Mouse (Mus musculus) frontal cortex, postnatal 36 days (tissue): ENCODE data around the gene Sp3.
A peak's percentile ranks its signal among the peaks of the same experiment; 100 is the strongest.
"Not testable (repeated sequence)": the region's sequence is repeated elsewhere in the genome, so short reads cannot be mapped to it uniquely, and the experiment has no call there.

Source experiments
- DNase-seq, 2 experiments: peaks; one replicate each; pipeline ENCODE4 v3.0.0; 2022; ENCODE audit warnings: low spot score in 2 of 2

Gene Sp3

GRCm38 (mm10) chr2:72992497-72992896 is 12.3 kb upstream of the Sp3 start:
- no peak for DNase-seq

- DNase-seq = not testable (repeated sequence)
These were observed 8.7 kb upstream of the Sp3 start for GRCm38 (mm10) chr2:72988945-72989344.

DNA sequence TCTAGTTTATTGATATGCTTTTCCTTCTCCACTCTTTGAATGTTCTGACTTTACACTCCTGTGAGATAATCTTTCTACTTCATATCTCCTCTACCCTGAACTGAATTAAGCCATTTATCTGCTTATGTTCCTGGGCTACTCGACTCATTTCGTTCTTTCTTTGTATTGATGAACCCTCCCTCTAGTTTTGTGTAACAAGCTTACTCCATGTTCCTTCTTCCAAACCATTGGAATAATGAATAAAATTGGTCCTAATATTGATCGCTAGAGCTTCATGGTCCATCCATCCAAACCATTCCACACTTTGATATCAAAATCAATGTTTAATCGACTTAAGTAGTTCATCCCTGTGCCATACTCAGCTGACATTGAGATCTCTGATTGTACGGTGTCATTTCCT is 6.4 kb upstream of the Sp3 start, which contains the start of gene Gm11084:
Gene Gm11084, minus strand, starts transcription at position 101 of the 400 bp plus-strand sequence.
- DNase-seq = no peak

DNA sequence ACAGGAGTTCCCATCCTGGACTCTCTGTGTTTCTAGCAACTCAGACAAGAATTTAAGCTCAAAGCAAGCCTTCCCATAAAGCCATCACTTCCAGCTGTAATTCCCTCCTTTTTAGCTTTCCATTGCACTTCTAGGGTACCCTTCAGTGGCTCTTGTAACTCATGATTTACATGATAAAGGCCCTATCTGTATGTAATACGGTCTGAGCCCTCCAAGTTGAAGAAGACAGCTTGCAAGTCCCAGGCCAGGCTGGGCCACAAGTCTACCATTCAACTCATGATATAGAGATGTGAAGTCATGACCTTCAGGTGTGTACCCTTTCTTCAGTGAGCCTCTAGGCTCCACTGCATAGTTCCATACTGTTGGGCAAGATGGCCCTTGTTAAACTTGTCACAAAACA is 5.3 kb upstream of the Sp3 start:
- no peak for DNase-seq

- DNase-seq = no peak
These were observed 4.6 kb upstream of the Sp3 start for GRCm38 (mm10) chr2:72984806-72985205.

DNA sequence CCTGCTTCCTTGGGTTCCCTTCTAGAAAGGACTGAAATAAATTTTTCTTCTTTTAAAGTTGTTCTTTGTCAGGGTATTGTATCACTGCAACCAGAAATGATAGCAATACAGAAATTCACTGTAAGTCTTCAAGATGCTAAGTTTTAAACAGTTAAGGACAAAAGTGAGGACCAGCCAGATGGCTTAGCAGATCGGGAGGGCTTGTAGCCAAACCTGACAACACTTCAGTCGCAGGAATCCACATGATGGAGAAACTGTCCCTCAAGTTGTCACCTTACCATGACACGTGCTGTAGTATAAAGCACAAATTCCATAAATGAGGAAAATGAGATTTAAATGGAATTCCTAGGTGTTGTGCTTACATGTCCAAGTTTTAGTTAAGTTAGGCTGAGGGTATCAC is 3.0 kb upstream of the Sp3 start:
- DNase-seq = no peak

GRCm38 (mm10) chr2:72982110-72982785 is 2.0 kb upstream of the Sp3 start:
- DNase-seq = no peak

GRCm38 (mm10) chr2:72981441-72982109 is 1.3 kb upstream of the Sp3 start:
- no peak for DNase-seq

GRCm38 (mm10) chr2:72981075-72981420 is 802 bp upstream of the Sp3 start:
- no peak for DNase-seq

DNA sequence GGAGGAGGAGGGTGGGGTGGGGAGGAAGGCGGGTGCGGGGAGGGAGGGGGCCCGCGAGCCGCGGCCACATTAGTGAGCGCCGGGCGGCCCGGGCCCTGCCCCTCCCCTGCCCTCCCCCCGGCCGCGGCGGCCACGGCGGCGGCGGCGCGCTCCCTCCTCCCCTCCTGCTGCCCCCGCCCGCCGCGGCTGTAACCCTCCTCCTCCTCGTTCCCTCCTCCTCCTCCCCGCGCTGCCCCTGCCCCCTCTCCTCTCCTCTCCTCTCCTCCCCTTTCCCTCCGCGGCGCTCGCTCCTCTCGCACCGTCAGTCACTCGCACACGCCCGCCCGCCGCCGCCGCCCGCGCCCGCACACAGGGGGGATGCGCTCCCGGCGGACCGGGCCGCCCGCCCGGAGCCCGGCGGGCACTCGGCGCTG is 581 bp downstream of the Sp3 start:
- peak; percentile 44 to 67 for DNase-seq

GRCm38 (mm10) chr2:72978901-72979658 is 1.2 kb downstream of the Sp3 start:
- peak; percentile 77 to 79 for DNase-seq

GRCm38 (mm10) chr2:72978473-72978872 is 1.8 kb downstream of the Sp3 start:
- DNase-seq = no peak

- DNase-seq = no peak
These were observed 3.0 kb downstream of the Sp3 start for GRCm38 (mm10) chr2:72977272-72977671.

DNA sequence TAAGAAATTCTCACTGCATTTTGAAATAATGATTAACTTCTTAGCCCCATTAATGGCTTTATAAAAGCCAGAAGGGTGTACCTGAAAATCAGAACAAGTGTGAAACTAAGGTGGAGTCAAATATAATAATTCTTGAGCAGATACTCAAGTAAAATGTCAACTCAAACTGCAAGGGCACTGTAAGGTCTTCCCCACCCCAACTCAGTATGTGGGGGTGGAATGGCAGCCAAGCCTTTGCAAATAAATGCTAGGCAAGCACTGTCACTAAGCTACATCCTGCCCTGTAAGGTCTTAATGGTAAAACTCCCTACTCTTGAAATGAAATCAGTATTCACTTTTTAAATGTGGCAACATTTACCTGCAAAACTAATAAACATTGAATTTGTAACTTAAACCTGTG is 4.2 kb downstream of the Sp3 start:
- DNase-seq = no peak

DNA sequence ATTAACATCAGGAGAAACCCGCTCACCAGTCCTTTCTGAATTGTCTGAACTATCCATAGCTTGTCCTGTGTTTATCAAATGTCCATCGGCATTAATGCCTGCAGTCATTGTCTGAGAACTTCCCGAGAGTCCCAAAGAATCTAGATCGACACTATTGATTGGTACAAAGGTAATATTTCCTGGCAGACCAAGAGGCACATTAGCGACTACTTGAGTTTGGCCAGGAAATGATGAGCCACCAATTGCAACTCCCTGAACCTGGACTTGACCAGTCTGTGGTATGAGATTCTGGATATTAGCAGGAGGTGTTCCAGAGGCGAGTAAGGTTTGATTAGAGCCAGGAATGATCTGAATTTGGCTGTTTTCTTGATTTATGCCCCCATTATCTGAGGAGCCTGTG is 9.4 kb downstream of the Sp3 start:
- no peak for DNase-seq

DNA sequence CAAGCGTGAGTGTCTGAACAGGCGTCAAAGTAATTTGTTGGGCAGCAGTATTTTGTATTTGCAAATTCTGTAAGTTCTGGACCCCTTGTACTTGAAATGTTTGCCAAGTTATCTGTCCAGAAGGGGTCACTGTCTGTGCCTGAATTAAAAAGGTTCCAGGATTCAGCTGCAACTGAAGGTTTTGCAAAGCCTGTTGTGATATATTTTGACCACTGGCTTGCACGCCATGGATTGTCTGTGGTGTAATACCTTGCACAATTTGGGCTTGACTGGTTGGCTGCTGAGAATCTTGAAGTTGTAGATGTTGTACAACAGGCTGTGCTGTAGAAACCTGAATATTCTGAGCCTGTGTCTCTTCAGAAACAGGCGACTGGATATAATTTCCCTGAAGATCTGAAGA is 9.9 kb downstream of the Sp3 start:
- no peak for DNase-seq

GRCm38 (mm10) chr2:72968536-72968935 is 11.7 kb downstream of the Sp3 start:
- DNase-seq = no peak

GRCm38 (mm10) chr2:72965450-72965849 is 14.8 kb downstream of the Sp3 start:
- DNase-seq = no peak

DNA sequence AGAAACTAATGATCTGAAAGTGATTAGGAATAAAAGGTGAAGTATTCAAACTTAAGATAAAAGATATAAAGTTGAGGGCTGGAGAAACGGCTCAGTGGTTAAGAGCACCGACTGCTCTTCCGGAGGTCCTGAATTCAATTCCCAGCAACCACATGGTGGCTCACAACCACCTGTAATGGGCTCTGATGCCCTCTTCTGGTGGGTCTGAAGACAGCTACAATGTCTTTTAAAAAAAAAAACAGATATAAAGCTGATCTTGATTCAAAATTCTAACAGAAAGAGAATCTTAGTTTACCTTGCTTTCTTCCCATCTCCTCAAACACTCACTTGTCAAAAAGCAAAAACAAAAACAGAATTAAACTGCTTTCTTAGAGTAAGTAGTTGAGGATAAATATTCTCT is 23.8 kb downstream of the Sp3 start:
- DNase-seq = no peak

- DNase-seq = no peak
These were observed 27.3 kb downstream of the Sp3 start for GRCm38 (mm10) chr2:72952979-72953378.

DNA sequence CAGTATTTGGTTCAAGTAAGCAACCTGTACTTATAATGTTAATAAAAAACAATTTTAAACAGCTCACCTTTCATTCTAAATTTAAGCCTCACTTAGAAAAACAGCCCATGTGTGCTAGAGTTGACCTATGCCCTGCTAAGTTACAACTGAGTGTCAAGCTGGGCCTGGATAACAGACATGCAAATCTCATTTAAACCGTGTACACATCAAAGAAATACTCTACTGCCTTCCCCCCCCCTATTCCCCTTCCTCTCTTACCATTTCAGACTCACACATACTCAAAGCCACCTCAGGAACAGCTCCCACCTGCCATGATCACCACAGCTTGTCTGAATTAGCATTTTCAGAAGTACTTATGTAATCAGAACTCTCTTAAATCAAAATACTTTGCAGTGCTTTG is 44.3 kb downstream of the Sp3 start:
- no peak for DNase-seq

DNA sequence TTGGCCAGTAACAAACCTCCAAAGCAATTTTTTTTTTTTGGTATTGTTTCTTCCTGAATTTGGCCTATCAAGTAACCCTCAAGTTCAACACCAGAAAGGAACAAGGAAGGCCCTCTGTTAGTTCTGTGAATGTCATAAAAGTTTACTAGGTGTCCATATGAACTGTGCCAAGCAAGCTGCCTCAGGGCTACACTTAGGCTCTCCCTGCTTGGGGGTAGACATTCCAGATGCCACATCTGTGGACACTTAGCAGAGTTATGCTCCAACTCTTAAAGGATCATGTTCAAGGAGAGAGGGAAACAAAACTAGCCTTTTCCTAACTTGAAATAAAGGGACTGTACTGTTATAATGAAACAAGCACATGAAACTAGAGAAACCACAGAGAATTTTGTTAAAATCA is 48.1 kb downstream of the Sp3 start:
- DNase-seq = no peak

DNA sequence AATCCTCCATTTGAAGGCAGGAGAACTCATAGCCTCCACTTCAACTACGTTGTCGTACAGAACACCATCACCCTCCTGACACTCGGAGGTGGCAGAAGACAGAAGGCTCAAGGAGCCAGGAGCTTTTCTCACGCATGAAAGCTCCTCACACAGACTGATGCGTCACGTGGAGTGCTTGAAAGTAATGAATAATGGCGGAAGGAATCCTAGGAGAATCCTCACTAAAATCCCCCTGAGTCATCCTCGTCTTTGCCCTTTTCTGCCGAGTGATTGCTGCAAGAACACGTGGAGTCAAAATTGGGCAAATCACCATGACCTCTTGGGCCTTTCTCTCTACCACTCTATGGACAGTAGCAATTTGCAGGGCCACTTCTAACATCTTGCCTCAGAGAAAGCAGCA is 55.3 kb downstream of the Sp3 start:
- DNase-seq = no peak
